Mouse (Mus musculus): Measurements from ENCODE around the gene Irak4. TPM values are rescaled to one million over a fixed set of nuclear protein-coding genes. Genes with fewer than 3 reads are reported as not detected.

Gene Irak4
- total RNA-seq, 2 experiments from 2014 or later: 5.6 to 6.5 TPM

- no peak for DNase-seq
Measured at GRCm38 (mm10) chr15:94564909-94565308, 21.5 kb downstream of the Irak4 start.

- DNase-seq: no peak
Measured at GRCm38 (mm10) chr15:94565854-94566253, 22.4 kb downstream of the Irak4 start.

- no peak for DNase-seq
Measured at GRCm38 (mm10) chr15:94568496-94569182, 25.2 kb downstream of the Irak4 start.

- no peak for DNase-seq
Measured at GRCm38 (mm10) chr15:94571501-94571900, 28.1 kb downstream of the Irak4 start.

- DNase-seq: no peak
Measured at GRCm38 (mm10) chr15:94572746-94573145, 29.3 kb downstream of the Irak4 start.

- no peak for DNase-seq
Measured at GRCm38 (mm10) chr15:94574566-94575268, 31.3 kb downstream of the Irak4 start.

- no peak for DNase-seq
Measured at GRCm38 (mm10) chr15:94582000-94582593, 38.7 kb downstream of the Irak4 start.

GRCm38 (mm10) chr15:94583153-94583552 lies 39.7 kb downstream of the Irak4 start:
- DNase-seq: no peak

GRCm38 (mm10) chr15:94584738-94585137 lies 41.3 kb downstream of the Irak4 start:
- DNase-seq: no peak

- DNase-seq: no peak
Measured at GRCm38 (mm10) chr15:94587826-94588715, 44.6 kb downstream of the Irak4 start.

- peak; percentile 99 for DNase-seq
Measured at GRCm38 (mm10) chr15:94589219-94590075, 46.0 kb downstream of the Irak4 start, which contains the start of gene Twf1. TSS of gene Twf1 (minus strand) at chr15:94589889.

- no peak for DNase-seq
Measured at GRCm38 (mm10) chr15:94590083-94590482, 46.6 kb downstream of the Irak4 start.

- DNase-seq: no peak
Measured at GRCm38 (mm10) chr15:94591356-94591755, 47.9 kb downstream of the Irak4 start.

- DNase-seq: no peak
Measured at GRCm38 (mm10) chr15:94593586-94593985, 50.1 kb downstream of the Irak4 start.

GRCm38 (mm10) chr15:94600145-94600707 lies 56.8 kb downstream of the Irak4 start:
- DNase-seq: no peak

- peak; percentile 63 for DNase-seq
Measured at GRCm38 (mm10) chr15:94601339-94601738, 57.9 kb downstream of the Irak4 start.

- no peak for DNase-seq
Measured at GRCm38 (mm10) chr15:94602441-94602840, 59.0 kb downstream of the Irak4 start.

GRCm38 (mm10) chr15:94607768-94608167 lies 64.3 kb downstream of the Irak4 start:
- DNase-seq: no peak

- no peak for DNase-seq
Measured at GRCm38 (mm10) chr15:94616036-94616435, 72.6 kb downstream of the Irak4 start.

GRCm38 (mm10) chr15:94620909-94621308 lies 77.5 kb downstream of the Irak4 start:
- no peak for DNase-seq

- no peak for DNase-seq
Measured at GRCm38 (mm10) chr15:94628463-94628829, 85.0 kb downstream of the Irak4 start.

All from heart, postnatal 4 days (tissue).